Mouse (Mus musculus): ENCODE results near the gene Prr3.
A peak's percentile ranks its signal among the peaks of the same experiment; 100 is the strongest.
"Not testable (repeated sequence)": the region's sequence is repeated elsewhere in the genome, so short reads cannot be mapped to it uniquely, and the experiment has no call there.

Prr3 gene

DNA sequence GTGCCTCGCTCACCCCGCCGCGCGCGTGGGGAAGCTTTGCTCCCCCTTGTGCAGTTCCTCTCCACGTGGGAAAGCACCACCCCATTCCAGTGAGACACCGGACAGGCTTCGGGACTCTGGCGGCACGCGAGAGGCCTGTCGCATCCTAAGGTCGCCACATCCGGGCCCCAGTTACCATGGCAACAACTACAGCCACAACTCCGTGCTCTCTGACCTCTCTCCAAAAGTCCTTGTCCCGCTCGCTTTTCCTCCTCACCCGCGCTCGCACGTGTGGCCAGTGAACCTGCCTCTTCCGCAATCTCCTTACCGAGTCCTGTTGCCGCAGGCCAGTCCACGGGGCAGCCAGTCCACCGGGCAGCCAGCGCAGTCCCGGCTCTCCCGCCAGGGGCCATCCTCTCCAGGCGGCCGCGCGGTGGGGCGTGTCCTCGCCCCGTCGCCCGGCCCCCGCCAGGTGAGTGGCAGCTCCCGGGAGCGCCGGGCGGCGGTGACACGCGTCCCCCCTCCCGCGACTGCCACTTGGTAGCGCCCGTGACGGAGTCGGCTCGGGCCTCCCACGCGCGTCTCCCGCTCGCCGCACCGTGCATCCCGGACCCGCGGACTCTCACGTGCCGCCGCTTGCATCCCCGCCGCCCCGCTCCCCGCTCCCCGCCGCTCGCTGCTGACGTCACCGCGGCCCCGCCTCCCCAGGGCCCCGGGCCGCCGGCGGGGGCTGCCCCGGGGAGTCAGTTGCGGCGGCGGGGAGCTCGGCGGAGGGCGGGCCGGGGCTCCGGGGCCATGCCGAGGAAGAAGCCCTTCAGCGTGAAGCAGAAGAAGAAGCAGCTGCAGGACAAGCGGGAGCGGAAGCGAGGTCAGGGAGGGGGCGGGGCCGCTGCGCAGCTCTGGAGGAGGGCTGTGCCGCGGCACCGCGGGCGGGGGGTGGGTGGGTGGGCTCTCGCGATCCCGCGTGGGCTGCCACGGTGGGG is at the start of gene Prr3, which contains the start of gene Gnl1:
Prr3 (minus strand) TSS at position 836 of the 962 bp plus-strand sequence.
Gnl1 (plus strand) TSS at position 451 of the 962 bp plus-strand sequence.
- DNase-seq, result peak; percentile 87 to 94

- DNase-seq, result no peak
Observed at GRCm38 (mm10) chr17:36028879-36029619, 49.0 kb upstream of the Prr3 start.

- no peak for DNase-seq
Observed at GRCm38 (mm10) chr17:36027663-36028062, 47.6 kb upstream of the Prr3 start.

- no peak for DNase-seq
Observed at GRCm38 (mm10) chr17:36025901-36026300, 45.9 kb upstream of the Prr3 start.

GRCm38 (mm10) chr17:36025197-36025596 is 45.2 kb upstream of the Prr3 start:
- DNase-seq, result no peak

DNA sequence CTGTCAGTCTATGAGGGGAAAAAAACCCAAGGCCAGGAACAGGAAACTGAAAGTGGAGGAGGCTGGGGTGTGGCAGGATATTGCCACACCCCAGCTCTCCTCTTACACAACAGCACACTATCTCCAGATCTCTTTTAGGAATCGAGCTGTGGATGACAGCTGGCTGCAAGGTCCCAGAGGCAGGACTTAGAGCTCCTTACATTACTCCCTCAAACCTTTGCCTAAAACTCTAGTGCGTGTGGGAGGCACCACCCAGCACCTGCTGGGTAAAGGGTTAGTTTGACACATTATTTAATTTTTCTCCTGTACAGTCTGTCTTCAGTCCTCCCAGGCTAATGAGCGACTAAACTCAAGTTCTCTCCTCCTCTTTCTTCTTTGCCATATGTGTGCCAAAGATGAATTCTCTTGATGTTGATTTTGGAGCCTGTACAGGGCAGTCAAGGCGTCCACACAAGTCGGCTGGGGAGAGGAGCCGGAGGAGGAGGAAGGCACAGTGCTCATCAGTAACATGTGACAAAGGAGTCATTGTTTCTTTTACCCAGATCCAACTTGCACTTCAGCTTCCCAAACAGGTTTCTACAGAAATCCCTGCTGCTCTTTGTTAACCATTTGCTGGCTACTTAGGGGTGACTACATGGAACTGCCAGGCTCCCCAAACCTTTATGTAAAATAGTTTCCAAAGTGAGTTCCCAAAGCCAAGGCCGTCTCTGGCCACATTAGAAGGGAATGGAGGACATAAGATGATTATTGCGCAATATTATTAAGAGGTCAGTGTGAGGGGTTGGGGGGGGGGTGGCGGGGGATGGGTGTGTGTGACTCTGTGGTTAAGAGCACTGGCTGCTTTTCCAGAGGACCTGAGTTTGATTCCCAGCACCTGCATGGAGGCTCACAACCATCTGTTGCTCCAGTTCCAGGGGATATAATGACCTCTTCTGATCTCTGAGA is 43.9 kb upstream of the Prr3 start:
- DNase-seq, result no peak

GRCm38 (mm10) chr17:36022922-36023321 is 42.9 kb upstream of the Prr3 start:
- no peak for DNase-seq

GRCm38 (mm10) chr17:36022098-36022497 is 42.1 kb upstream of the Prr3 start:
- no peak for DNase-seq

GRCm38 (mm10) chr17:36021309-36021708 is 41.3 kb upstream of the Prr3 start:
- DNase-seq, result no peak

DNA sequence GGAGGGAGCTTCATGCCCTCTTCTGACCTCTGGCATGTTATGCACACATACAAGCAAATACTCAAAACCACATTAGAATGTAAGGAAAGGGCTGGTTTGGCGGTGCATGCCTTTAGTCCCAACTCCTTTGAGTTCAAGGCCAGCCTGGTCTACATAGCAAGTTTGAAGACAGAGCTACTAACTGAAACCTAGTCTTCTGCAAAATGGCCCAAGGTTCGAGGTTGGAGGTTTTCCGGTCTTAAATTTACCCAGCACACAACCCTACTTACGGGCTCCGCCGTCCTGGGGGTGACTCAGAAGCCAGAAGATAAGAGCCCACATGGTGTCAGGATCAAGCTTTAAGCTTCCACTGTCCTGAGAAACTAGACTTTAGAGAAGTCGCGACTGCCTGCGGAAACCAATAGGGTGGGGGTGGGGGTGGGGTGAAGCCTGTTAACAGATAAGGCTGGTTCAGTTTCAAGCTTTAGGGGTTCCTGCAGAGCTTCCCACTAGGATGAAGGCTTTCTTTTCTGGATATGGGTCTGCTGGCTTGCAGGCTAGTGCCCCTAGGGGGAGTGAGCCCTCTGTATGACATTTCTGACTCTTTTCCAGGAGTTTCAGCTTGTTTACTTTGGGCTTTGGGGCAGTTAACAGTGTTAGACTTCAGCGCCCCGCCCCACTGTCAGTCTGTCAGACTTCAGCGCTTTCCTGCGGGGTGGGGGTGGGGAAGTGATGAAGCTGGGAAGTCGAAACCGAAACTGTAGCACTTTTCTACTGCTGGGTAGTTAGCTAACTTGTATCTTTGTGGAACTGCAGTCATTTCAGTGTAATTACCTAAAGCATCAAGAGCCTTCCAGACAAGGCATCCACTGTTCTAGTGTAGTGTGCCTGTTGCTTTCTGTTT is 40.4 kb upstream of the Prr3 start, which contains the start of gene H2-T24:
H2-T24 (minus strand) TSS at position 370 of the 883 bp plus-strand sequence.
- DNase-seq, result no peak

GRCm38 (mm10) chr17:36019519-36019918 is 39.5 kb upstream of the Prr3 start:
- no peak for DNase-seq

GRCm38 (mm10) chr17:36018979-36019378 is 38.9 kb upstream of the Prr3 start:
- no peak for DNase-seq

- DNase-seq, result peak; percentile 25 to 55
Observed at GRCm38 (mm10) chr17:36017046-36017445, 37.0 kb upstream of the Prr3 start.

DNA sequence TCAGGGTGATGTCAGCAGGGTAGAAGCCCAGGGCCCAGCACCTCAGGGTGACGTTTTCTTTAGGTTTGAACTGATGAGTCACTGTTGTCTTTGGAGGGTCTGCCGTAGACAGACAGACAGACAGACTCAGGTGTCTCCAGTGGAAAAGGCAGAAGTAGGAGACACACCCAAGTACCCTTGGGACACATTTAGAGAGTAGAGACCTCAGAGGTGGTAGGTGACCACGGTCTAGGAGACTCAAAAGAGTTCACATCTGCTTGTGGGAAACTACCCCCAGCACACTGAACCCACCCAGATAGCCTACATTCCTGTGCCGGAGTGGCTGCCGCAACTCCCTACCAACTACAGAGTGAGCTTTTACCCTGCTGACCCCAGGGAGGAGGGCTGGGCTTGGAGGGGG is 34.9 kb upstream of the Prr3 start:
- no peak for DNase-seq

GRCm38 (mm10) chr17:36004409-36004808 is 24.4 kb upstream of the Prr3 start:
- not testable (repeated sequence) for DNase-seq

DNA sequence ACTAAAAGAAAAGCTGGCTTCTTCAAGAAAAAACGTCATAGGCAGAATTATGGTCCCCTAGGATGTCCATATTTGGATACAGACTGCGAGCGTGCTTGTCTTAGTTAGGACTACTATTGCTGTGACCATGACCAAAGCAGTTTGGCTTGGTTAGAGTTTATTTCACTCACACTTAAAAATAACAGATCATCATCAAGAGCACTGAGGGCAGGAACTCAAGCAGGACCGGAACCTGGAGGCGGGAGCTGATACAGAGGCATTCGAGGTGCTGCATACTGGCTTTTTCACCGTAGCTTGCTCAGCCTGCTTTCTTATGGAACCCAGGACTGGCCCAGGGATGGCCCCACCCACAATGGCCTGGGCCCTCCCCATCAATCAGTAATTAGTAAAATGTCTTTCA is 23.3 kb upstream of the Prr3 start:
- no peak for DNase-seq

GRCm38 (mm10) chr17:36001966-36002365 is 21.9 kb upstream of the Prr3 start:
- DNase-seq, result no peak

DNA sequence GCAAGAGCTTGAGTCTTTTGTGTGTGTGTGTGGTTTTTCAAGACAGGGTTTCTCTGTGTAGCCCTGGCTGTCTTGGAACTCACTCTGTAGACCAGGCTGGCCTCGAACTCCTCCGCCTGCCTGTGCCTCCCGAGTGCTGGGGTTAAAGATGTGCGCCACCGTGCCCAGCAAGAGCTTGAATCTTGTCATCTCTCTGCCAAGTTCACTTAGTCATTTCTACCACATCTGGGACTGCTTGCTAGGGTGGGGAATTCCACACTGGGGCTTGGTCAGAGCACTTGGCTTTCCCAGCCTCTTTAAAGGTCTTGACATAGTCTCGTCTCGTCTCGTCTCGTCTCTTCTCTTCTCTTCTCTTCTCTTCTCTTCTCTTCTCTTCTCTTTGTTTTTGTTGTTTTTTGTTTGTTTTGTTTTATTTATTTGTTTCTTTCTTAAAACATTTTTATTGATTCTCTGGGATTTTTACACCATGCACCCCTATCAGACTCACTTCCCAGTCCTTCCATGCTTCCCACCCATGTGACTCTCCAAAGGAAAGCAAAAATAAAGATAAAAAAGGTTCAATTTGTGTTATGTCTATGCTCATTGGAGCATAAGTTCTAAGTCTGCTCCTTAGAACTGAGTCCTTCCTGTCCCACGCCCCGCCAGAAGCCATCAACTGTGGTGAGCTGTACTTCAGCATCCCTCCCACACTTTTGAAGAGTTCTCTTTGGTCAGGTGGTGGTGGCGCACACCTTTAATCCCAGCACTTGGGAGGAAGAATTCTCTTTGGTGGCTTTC is 21.3 kb upstream of the Prr3 start:
- DNase-seq, result no peak

GRCm38 (mm10) chr17:36000349-36000748 is 20.3 kb upstream of the Prr3 start:
- no peak for DNase-seq

DNA sequence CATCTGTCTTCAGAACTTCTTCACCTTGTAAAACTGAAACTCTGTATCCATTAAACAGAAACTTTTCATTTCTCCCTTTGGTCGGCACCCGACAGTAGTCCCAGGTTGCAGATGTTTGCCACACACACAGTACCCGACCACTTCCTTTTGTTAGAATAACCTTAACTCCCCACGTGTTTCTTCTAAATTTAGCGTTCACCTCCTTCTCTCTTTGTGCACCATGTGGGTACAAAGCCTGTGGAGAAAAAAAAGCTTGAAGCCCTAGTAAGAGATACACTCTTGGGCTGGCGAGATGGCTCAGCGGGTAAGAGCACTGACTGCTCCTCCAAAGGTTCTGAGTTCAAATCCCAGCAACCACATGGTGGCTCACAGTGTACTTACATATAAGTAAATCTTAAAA is 19.3 kb upstream of the Prr3 start:
- DNase-seq, result no peak

Data from cerebellum, adult 18-20 months (tissue).